Mouse (Mus musculus) E14TG2a.4 (cell line): ENCODE results near the gene Pacs1.

Experiments used
- CTCF ChIP-seq: conservative IDR thresholded peaks from 2 replicates; pipeline ENCODE4 v1.5.1; 2014; ENCODE audit warnings: low read length
- POU5F1 ChIP-seq: IDR thresholded peaks from 2 replicates; pipeline ENCODE4 v1.6.1; 2014; ENCODE audit warnings: low read length, borderline replicate concordance

DNA sequence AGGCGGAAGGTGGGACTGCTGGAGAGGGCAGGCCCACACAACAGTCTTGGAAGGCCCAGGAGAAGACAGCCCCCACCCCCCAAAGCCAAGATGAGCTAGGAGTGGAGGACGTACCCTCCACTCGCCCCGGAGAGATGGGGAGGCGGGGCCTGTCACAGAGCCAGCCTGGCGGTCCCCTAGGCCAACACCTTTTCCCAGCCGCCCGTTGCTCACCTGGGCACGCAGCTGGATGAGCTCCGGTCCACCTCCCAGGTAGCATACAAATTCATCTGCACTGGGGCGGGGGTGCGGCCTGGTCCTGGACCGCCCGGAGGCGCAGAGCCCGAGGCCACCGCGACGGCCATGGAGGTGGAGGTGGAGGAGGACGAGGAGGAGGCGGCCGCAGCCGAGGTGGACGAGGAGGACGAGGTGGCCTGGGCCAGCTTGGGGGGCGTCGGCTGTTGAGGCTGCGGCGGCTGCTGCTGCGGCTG, 558 bp downstream of the Pacs1 start:
- TF ChIP-seq CTCF, result no peak
- TF ChIP-seq POU5F1, result no peak
